Mouse (Mus musculus) MEL (cell line): Measurements from ENCODE around the gene Wnk3. TPM values are rescaled to one million over a fixed set of nuclear protein-coding genes. Genes with fewer than 3 reads are reported as not detected.

Source experiments
- DNase-seq: peaks from one replicate; pipeline ENCODE4 v3.0.0; 2011; ENCODE audit warnings: low read depth, low spot score
- H3K27ac ChIP-seq: 2 replicates; pipeline ENCODE4 v1.5.1; 2012; ENCODE audit warnings: low read depth, mild to moderate bottlenecking, control low read depth, low read length, moderate library complexity; ENCODE audit not compliant: control insufficient read depth
- H3K27me3 ChIP-seq, 2 experiments: fragments of 150-350 bp in 1 of 2; sonication (generic) in 1 of 2; 2 replicates each; pipeline ENCODE4 v1.6.1; 2012; ENCODE audit warnings: low read length in 2 of 2, mild to moderate bottlenecking in 2 of 2, improper control_type of control experiment in 1 of 2, moderate library complexity in 1 of 2; ENCODE audit not compliant: insufficient read depth in 2 of 2, control insufficient read depth in 1 of 2
- H3K36me3 ChIP-seq, 2 experiments: 2 replicates each; pipeline ENCODE4 v1.6.1; 2012 to 2014; ENCODE audit warnings: low read length in 2 of 2, improper control_type of control experiment in 1 of 2, inconsistent platforms in 1 of 2, mild to moderate bottlenecking in 1 of 2; ENCODE audit not compliant: insufficient read depth in 2 of 2, control insufficient read depth in 1 of 2
- H3K4me1 ChIP-seq, 2 experiments: fragments of 150-350 bp in 1 of 2; sonication (generic) in 1 of 2; 2 replicates each; pipeline ENCODE4 v1.6.1; 2012; ENCODE audit warnings: low read length in 2 of 2, improper control_type of control experiment in 1 of 2, mild to moderate bottlenecking in 1 of 2; ENCODE audit not compliant: insufficient read depth in 2 of 2, control insufficient read depth in 1 of 2
- H3K4me3 ChIP-seq, 2 experiments: fragments of 150-350 bp in 1 of 2; sonication (generic) in 1 of 2; 2 replicates each; pipeline ENCODE4 v1.5.1; 2012; ENCODE audit warnings: low read depth in 2 of 2, low read length in 2 of 2, mild to moderate bottlenecking in 2 of 2, moderate library complexity in 2 of 2, control low read depth in 1 of 2, improper control_type of control experiment in 1 of 2; ENCODE audit not compliant: control insufficient read depth in 1 of 2, insufficient read depth in 1 of 2
- H3K79me2 ChIP-seq: 2 replicates; pipeline ENCODE4 v1.6.1; 2012; ENCODE audit warnings: mild to moderate bottlenecking, low read length, moderate library complexity; ENCODE audit not compliant: control insufficient read depth, poor library complexity, insufficient read depth
- H3K9ac ChIP-seq: 2 replicates; pipeline ENCODE4 v1.6.1; 2012; ENCODE audit warnings: low read depth, mild to moderate bottlenecking, control low read depth, low read length, moderate library complexity; ENCODE audit not compliant: control insufficient read depth, poor library complexity, severe bottlenecking
- H3K9me3 ChIP-seq: fragments of 150-350 bp; sonication (generic); replicated peaks from 2 replicates; pipeline ENCODE4 v1.6.1; 2012; ENCODE audit warnings: mild to moderate bottlenecking, low read length, improper control_type of control experiment, moderate library complexity; ENCODE audit not compliant: insufficient read depth
- BHLHE40 ChIP-seq: IDR thresholded peaks from 2 replicates; pipeline ENCODE4 v1.6.1; 2012; ENCODE audit warnings: low read depth, mild to moderate bottlenecking, inconsistent platforms, low read length, improper control_type of control experiment, borderline replicate concordance
- CHD1 ChIP-seq: IDR thresholded peaks from 2 replicates; pipeline ENCODE4 v1.6.1; 2012; ENCODE audit warnings: low read depth, mild to moderate bottlenecking, inconsistent platforms, low read length, improper control_type of control experiment
- EP300 ChIP-seq, 2 experiments: IDR thresholded peaks; 2 replicates each; pipeline ENCODE4 v1.6.1; 2011; ENCODE audit warnings: improper control_type of control experiment in 2 of 2, low read length in 2 of 2, low read depth in 1 of 2, mild to moderate bottlenecking in 1 of 2
- ETS1 ChIP-seq: IDR thresholded peaks from 2 replicates; pipeline ENCODE4 v1.6.1; 2012; ENCODE audit warnings: low read depth, mild to moderate bottlenecking, inconsistent platforms, low read length, improper control_type of control experiment, moderate library complexity
- GATA1 ChIP-seq: IDR thresholded peaks from 2 replicates; pipeline ENCODE4 v1.6.1; 2011; ENCODE audit warnings: low read depth, low read length, improper control_type of control experiment
- HCFC1 ChIP-seq: IDR thresholded peaks from 2 replicates; pipeline ENCODE4 v1.6.1; 2012; ENCODE audit warnings: low read depth, mild to moderate bottlenecking, inconsistent platforms, low read length, improper control_type of control experiment, moderate library complexity
- MAX ChIP-seq: IDR thresholded peaks from 2 replicates; pipeline ENCODE4 v1.6.1; 2011; ENCODE audit warnings: low read length, improper control_type of control experiment
- MYC ChIP-seq: IDR thresholded peaks from 2 replicates; pipeline ENCODE4 v1.6.1; 2011; ENCODE audit warnings: low read depth, mild to moderate bottlenecking, low read length, improper control_type of control experiment, moderate library complexity
- POLR2A ChIP-seq, 2 experiments: IDR thresholded peaks; 2 replicates each; pipeline ENCODE4 v1.6.1; 2011 to 2012; ENCODE audit warnings: low read length in 2 of 2, mild to moderate bottlenecking in 2 of 2, control low read depth in 1 of 2, improper control_type of control experiment in 1 of 2, low read depth in 1 of 2, moderate library complexity in 1 of 2; ENCODE audit not compliant: control insufficient read depth in 1 of 2, insufficient read depth in 1 of 2, poor library complexity in 1 of 2
- POLR2AphosphoS2 ChIP-seq: IDR thresholded peaks from 2 replicates; pipeline ENCODE4 v1.6.1; 2011; ENCODE audit warnings: low read length, improper control_type of control experiment
- SIN3A ChIP-seq: IDR thresholded peaks from 2 replicates; pipeline ENCODE4 v1.6.1; 2012; ENCODE audit warnings: low read length, improper control_type of control experiment, inconsistent platforms
- TBP ChIP-seq: IDR thresholded peaks from 2 replicates; pipeline ENCODE4 v1.8.0; 2011; ENCODE audit warnings: low read depth, low read length, improper control_type of control experiment
- TCF12 ChIP-seq: IDR thresholded peaks from 2 replicates; pipeline ENCODE4 v1.6.1; 2014; ENCODE audit warnings: low read depth, mild to moderate bottlenecking, inconsistent platforms, low read length, improper control_type of control experiment, moderate library complexity
- UBTF ChIP-seq: IDR thresholded peaks from 2 replicates; pipeline ENCODE4 v1.6.1; 2012; ENCODE audit warnings: low read depth, mild to moderate bottlenecking, inconsistent platforms, low read length, improper control_type of control experiment, moderate library complexity, borderline replicate concordance; ENCODE audit not compliant: insufficient read depth
- ZNF384 ChIP-seq: IDR thresholded peaks from 2 replicates; pipeline ENCODE4 v1.6.1; 2012; ENCODE audit warnings: low read depth, mild to moderate bottlenecking, inconsistent platforms, low read length, improper control_type of control experiment
- polyA plus RNA-seq, 2 experiments: library from polyadenylated mRNA; stranded (reverse) in 1 of 2; unstranded in 1 of 2; fragments of >175 nt in 1 of 2; fragments of >200 nt in 1 of 2; gene quantifications; 2 replicates each; pipeline versions ENCODE4 v1.2.1 to v1.2.4; 2012; ENCODE audit warnings: low replicate concordance in 2 of 2, low read depth in 1 of 2; ENCODE audit not compliant: insufficient read length in 2 of 2, insufficient read depth in 1 of 2, missing spikeins in 1 of 2
- total RNA-seq: library from RNA; depleted of rRNA; stranded (reverse); fragments of 300-350 nt; gene quantifications from 2 replicates; pipeline ENCODE4 v1.2.3, GENCODE M21; 2012

The Wnk3 gene
- total and polyA plus RNA-seq, 3 experiments = 0.01 TPM; not detected in 2

DNA sequence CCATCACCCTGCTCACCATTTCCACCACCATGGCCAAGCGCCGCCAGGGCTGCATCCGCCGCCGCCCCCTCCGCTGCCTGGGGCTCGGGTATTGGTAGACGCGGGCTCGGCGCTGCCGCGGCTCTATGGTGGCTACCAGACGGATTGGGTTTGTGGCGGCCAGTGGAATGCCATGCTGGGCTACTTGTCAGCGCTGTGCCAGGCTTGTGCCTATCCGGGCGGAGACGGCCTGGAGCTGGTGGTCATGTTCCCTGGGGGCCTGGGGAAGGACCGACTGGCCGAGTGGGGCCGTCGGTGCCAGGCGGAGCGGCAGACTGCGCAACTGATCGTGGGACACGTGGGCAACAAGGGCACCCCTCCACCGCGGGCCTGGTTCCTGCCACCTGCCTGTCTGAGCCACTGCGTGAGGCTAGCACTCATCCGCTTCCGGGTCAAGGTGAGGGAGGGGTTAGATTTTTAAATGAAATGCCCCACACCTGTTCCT, 146.7 kb downstream of the Wnk3 start (continued):
- peak; percentile 82 for TF ChIP-seq MAX
- no peak for TF ChIP-seq BHLHE40

GRCm38 (mm10) chrX:151345333-151346125, 147.7 kb downstream of the Wnk3 start:
- peak; percentile 31 for DNase-seq
- H3K27me3 ChIP-seq = no peaks in the 10 kb centered on the region
- no peak for TF ChIP-seq UBTF
- peak; percentile 27; the same call in 1 of the 2 replicates for TF ChIP-seq CHD1
- peak overlapping the region; percentile 84; the same call in 1 of the 2 replicates for H3K27ac ChIP-seq
- peaks cover 48% of the 10 kb centered on the region for H3K79me2 ChIP-seq
- H3K4me1 ChIP-seq = peaks cover 2 to 16% of the 10 kb centered on the region in 2 experiments
- no peaks in the 10 kb centered on the region for H3K9me3 ChIP-seq
- H3K9ac ChIP-seq = peak overlapping the region; percentile 95
- H3K36me3 ChIP-seq = peaks cover 13 to 37% of the 10 kb centered on the region in 2 experiments
- peak overlapping the region; percentile 91 to 92 for H3K4me3 ChIP-seq

- Histone ChIP-seq H3K4me1 (peaks cover 2 to 16% of the 10 kb centered on the region in 2 experiments), H3K79me2 (peaks cover 48% of the 10 kb centered on the region), H3K9ac (no peak overlapping the region), H3K27me3 (no peaks in the 10 kb centered on the region), H3K9me3 (no peaks in the 10 kb centered on the region), H3K36me3 (peaks cover 19 to 37% of the 10 kb centered on the region in 2 experiments), H3K27ac (no peak overlapping the region), H3K4me3 (no peak overlapping the region)
- peak; percentile 39 for DNase-seq
- TF ChIP-seq SIN3A (no peak), POLR2AphosphoS2 (no peak), EP300 (IDR thresholded peaks at IDR 0.05; ENCODE audit: low read depth in 1 of 2, low read length in 2 of 2) (peak in 1 of 2 experiments; percentile 12; a peak in 1 of 4 replicates), POLR2A (IDR thresholded peaks at IDR 0.05; ENCODE audit: control insufficient read depth in 1 of 2, insufficient read depth in 1 of 2, low read depth in 1 of 2, low read length in 2 of 2, poor library complexity in 1 of 2) (no peak), ETS1 (peak; percentile 36; the same call in 1 of the 2 replicates), ZNF384 (peak; percentile 92)
Observed at GRCm38 (mm10) chrX:151347278-151347677, 149.4 kb downstream of the Wnk3 start.

DNA sequence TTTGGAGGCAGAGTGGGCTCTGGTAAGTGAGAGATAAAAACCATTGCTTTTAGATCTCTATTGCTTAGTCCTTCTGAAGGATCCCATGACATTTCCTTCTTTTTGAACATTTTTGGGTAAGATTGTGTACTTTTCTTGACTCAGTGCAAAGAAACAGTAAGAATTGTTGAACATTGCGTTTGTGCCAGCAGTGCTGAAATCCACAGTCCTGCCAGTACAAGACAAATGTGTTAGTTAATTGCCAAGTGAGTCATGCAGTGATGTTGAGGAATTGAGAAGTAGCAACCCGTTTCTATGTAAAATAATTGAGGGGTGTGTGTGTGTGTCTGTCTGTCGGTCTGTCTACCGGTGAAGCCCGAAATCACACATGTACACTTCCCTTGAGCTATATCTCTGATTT, 151.4 kb downstream of the Wnk3 start:
- peaks cover 2 to 13% of the 10 kb centered on the region in 2 experiments for H3K4me1 ChIP-seq
- H3K27me3 ChIP-seq = no peaks in the 10 kb centered on the region
- no peaks in the 10 kb centered on the region for H3K9me3 ChIP-seq
- H3K36me3 ChIP-seq = peaks cover 23 to 30% of the 10 kb centered on the region in 2 experiments
- TF ChIP-seq HCFC1 (no peak), TCF12 (no peak), TBP (no peak), MYC (no peak), GATA1 (no peak)
- no peak for DNase-seq
- peaks cover 47% of the 10 kb centered on the region for H3K79me2 ChIP-seq
- H3K27ac ChIP-seq = no peak overlapping the region
- no peak overlapping the region for H3K4me3 ChIP-seq
- H3K9ac ChIP-seq = no peak overlapping the region
